Mouse (Mus musculus): ENCODE results near the gene Eno1. TPM values are rescaled to one million over a fixed set of nuclear protein-coding genes. Genes with fewer than 3 reads are reported as not detected.
"Not testable (repeated sequence)": the region's sequence is repeated elsewhere in the genome, so short reads cannot be mapped to it uniquely, and the experiment has no call there.

The Eno1 gene
- polyA plus RNA-seq, 1 experiment from 2014 or later = 935 TPM

DNA sequence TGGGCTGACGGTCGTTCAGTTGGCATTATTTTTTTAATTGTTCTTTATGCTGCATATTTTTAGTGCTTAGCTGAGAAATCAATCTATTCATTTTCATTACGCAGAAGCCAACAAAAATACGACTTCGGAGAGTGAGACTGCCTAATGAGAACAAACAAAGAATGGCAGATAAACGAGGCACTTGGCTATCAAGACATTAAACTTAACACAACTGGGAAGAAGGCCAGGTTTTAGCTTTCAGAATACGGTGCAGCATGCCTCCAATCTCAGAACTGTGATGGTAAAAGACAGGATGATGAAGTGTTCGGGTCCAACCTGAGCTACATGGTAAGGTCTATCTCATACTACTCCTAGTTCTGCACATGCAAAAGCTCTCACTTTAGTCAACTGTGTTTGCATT, 25.8 kb downstream of the Eno1 start:
- H3K4me3 ChIP-seq (replicated peaks; ENCODE audit: low read depth, low read length) = no peak overlapping the region
- 0 out of 2 replicates have a peak, but pooled peaks cover 9% of the 10 kb centered on the region for H3K4me1 ChIP-seq (ENCODE audit: control insufficient read depth, insufficient read depth, low read length)
- no peaks in the 10 kb centered on the region for H3K36me3 ChIP-seq (ENCODE audit: control insufficient read depth, insufficient read depth, low read length)
- no peak overlapping the region for H3K27ac ChIP-seq (replicated peaks; ENCODE audit: low read depth, low read length)
- no peaks in the 10 kb centered on the region for H3K27me3 ChIP-seq (ENCODE audit: control insufficient read depth, insufficient read depth, low read length)
- H3K4me2 ChIP-seq (ENCODE audit: low read length) = no peak overlapping the region
- ATAC-seq (ENCODE audit: low FRiP score, low TSS enrichment) (no peak), DNase-seq (no peak)
- 88% methylated on average over 8 of the region's 8 CpGs for WGBS
- no peaks in the 10 kb centered on the region for H3K9me3 ChIP-seq (ENCODE audit: control insufficient read depth, low read length)
- H3K9ac ChIP-seq (replicated peaks; ENCODE audit: low read length) = no peak overlapping the region

- 48% methylated on average over 7 of the region's 7 CpGs for WGBS
- H3K36me3 ChIP-seq (ENCODE audit: control insufficient read depth, insufficient read depth, low read length) = no peaks in the 10 kb centered on the region
- peak; percentile 63 for DNase-seq
- H3K4me1 ChIP-seq (ENCODE audit: control insufficient read depth, insufficient read depth, low read length) = no peaks in the 10 kb centered on the region
- H3K4me3 ChIP-seq (replicated peaks; ENCODE audit: low read depth, low read length) = no peak overlapping the region
- H3K4me2 ChIP-seq (ENCODE audit: low read length) = no peak overlapping the region
- H3K9me3 ChIP-seq (ENCODE audit: control insufficient read depth, low read length) = no peaks in the 10 kb centered on the region
- H3K9ac ChIP-seq (replicated peaks; ENCODE audit: low read length) = no peak overlapping the region
- no peak overlapping the region for H3K27ac ChIP-seq (replicated peaks; ENCODE audit: low read depth, low read length)
- no peak for ATAC-seq (ENCODE audit: low FRiP score, low TSS enrichment)
- H3K27me3 ChIP-seq (ENCODE audit: control insufficient read depth, insufficient read depth, low read length) = no peaks in the 10 kb centered on the region
Observed at GRCm38 (mm10) chr4:150264903-150265302, 28.4 kb downstream of the Eno1 start.

DNA sequence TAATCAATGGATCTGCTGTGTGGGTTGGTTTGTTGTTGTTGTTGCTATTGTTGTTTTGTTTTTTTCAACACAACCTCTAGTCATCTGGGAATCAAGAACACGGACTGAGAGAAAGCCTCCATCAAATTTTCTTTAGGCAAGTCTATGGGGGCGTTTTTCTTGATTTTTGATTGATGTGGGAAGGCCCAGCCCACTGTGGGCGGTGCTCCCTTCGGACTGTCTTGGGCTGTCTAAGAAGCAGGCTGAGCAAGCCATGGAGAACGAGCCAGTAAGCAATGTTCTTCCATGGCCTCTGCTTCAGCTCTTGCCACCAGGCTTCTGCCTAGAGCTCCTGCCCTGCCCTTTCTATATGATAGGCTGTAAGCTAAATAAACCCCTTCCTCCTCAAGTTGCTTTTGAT, 28.9 kb downstream of the Eno1 start:
- no peak overlapping the region for H3K4me3 ChIP-seq (replicated peaks; ENCODE audit: low read depth, low read length)
- DNase-seq = no peak
- no peak for ATAC-seq (ENCODE audit: low FRiP score, low TSS enrichment)
- no peak overlapping the region for H3K27ac ChIP-seq (replicated peaks; ENCODE audit: low read depth, low read length)
- no peak overlapping the region for H3K4me2 ChIP-seq (ENCODE audit: low read length)
- H3K9me3 ChIP-seq (ENCODE audit: control insufficient read depth, low read length) = no peaks in the 10 kb centered on the region
- H3K36me3 ChIP-seq (ENCODE audit: control insufficient read depth, insufficient read depth, low read length) = no peaks in the 10 kb centered on the region
- WGBS = 74% methylated on average over 5 of the region's 5 CpGs
- no peaks in the 10 kb centered on the region for H3K27me3 ChIP-seq (ENCODE audit: control insufficient read depth, insufficient read depth, low read length)
- H3K4me1 ChIP-seq (ENCODE audit: control insufficient read depth, insufficient read depth, low read length) = no peaks in the 10 kb centered on the region
- H3K9ac ChIP-seq (replicated peaks; ENCODE audit: low read length) = no peak overlapping the region

DNA sequence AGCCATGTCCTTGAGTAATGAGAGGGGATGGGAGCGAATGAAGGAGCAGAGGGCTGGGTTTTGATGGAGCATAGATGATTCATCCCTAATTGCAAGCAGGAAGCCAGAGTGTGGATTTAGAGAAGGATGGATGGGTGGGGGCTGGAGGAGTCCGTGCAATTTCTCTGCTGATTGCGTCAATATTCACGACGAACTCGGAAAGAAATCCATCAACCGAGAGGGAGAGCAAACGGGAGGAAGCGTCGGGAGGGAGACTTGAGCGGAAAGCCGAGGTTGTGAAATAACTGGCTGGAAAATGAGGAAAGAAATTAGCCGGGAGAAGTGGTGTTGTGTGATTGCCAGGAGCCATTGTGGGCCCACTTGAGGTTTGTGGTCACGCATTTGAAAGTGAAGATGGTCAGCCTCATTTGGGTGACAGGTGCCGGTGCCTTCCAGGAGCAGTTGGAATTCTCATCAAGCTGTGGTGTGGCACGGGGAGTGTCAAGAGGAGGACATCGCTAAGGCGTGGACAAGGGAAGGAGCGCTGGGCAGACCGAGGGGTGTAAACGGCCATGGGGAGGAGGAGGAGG, 30.2 kb downstream of the Eno1 start:
- Histone ChIP-seq H3K4me1 (ENCODE audit: control insufficient read depth, insufficient read depth, low read length) (peaks cover under 1% of the 10 kb centered on the region; the same call in 1 of the 2 replicates), H3K27me3 (ENCODE audit: control insufficient read depth, insufficient read depth, low read length) (no peaks in the 10 kb centered on the region), H3K9me3 (ENCODE audit: control insufficient read depth, low read length) (no peaks in the 10 kb centered on the region), H3K27ac (replicated peaks; ENCODE audit: low read depth, low read length) (no peak overlapping the region), H3K9ac (replicated peaks; ENCODE audit: low read length) (no peak overlapping the region), H3K4me3 (replicated peaks; ENCODE audit: low read depth, low read length) (no peak overlapping the region), H3K36me3 (ENCODE audit: control insufficient read depth, insufficient read depth, low read length) (no peaks in the 10 kb centered on the region), H3K4me2 (ENCODE audit: low read length) (no peak overlapping the region)
- 79% methylated on average over 21 of the region's 21 CpGs for WGBS
- no peak for ATAC-seq (ENCODE audit: low FRiP score, low TSS enrichment)
- no peak for DNase-seq

DNA sequence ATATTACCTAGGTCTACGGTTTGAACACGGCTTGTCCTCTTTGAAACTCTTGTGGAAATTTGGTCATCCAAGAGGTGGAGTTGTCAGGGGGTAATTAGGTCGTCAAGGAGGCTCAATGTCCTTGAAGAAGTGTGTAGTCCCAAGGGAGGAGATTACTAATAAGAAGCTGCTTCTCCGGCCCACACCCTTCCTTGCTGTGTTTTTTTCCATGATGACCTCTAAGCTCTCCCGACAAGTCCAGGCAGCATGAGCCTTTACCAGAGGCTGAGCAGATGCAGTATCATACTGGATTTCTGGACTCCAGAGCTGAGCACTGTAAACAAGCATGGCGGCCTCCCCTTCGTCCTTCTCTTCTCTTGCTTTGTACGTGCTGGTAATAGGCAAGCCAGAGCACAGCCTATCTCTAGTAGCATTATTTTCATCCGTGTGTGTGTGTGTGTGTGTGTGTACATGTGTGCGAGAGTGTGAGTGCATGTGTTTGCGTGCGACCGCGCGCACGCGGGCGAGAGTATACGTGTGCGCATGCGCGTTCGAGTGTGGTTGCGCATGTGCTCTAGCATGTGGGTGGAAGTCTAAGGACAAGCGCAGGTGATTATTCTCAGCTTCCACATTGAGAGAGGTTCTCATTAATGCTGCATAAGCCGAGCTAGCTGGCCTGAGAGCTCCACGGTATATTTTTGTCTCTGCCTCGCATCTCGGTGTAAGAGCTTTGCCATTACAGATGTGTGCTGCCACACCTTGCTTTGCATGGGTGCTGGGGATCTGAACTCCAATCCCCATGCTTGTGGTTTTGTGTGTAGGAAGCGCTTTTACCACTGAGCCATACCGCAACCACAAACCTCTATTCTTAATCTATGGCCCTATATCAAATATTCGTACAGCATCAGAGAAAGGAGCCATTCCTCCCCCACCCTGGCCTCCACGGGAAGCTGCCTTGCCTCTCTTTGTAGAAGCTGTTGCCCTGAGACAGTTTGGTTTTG, 32.4 kb downstream of the Eno1 start:
- ATAC-seq (ENCODE audit: low FRiP score, low TSS enrichment) = no peak
- 83% methylated on average over 33 of the region's 33 CpGs for WGBS
- H3K9ac ChIP-seq (replicated peaks; ENCODE audit: low read length) = no peak overlapping the region

DNA sequence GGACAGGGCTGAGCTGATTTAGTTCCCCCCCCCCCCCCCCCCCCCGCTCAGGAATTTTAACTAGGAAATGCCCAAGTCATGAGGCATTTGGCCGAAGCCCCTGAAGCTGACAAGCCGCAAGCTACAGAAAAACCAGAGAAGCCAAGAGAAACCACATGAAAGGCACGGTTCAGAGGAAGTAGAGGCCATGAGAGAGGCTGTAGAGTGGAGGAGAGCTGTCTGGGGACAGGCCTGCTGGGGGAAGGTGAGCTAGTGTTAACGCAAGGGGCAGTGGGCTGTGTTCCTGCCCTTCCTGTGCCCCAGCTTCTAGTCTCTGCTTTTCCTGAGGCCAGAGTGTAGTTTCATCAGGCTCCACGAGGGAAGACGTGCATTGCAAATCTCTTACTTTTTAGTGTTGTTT, 33.2 kb downstream of the Eno1 start:
- H3K9ac ChIP-seq (replicated peaks; ENCODE audit: low read length) = no peak overlapping the region
- no peaks in the 10 kb centered on the region for H3K36me3 ChIP-seq (ENCODE audit: control insufficient read depth, insufficient read depth, low read length)
- peaks cover 15% of the 10 kb centered on the region; the same call in 1 of the 2 replicates for H3K4me1 ChIP-seq (ENCODE audit: control insufficient read depth, insufficient read depth, low read length)
- no peaks in the 10 kb centered on the region for H3K9me3 ChIP-seq (ENCODE audit: control insufficient read depth, low read length)
- no peak overlapping the region for H3K27ac ChIP-seq (replicated peaks; ENCODE audit: low read depth, low read length)
- ATAC-seq (ENCODE audit: low FRiP score, low TSS enrichment) (no peak), DNase-seq (no peak)
- H3K27me3 ChIP-seq (ENCODE audit: control insufficient read depth, insufficient read depth, low read length) = no peaks in the 10 kb centered on the region
- H3K4me2 ChIP-seq (ENCODE audit: low read length) = no peak overlapping the region
- 53% methylated on average over 7 of the region's 7 CpGs for WGBS
- no peak overlapping the region for H3K4me3 ChIP-seq (replicated peaks; ENCODE audit: low read depth, low read length)

More for the DNA sequence above, 32.4 kb downstream of the Eno1 start:
- Histone ChIP-seq H3K36me3 (ENCODE audit: control insufficient read depth, insufficient read depth, low read length) (no peaks in the 10 kb centered on the region), H3K27ac (replicated peaks; ENCODE audit: low read depth, low read length) (no peak overlapping the region), H3K27me3 (ENCODE audit: control insufficient read depth, insufficient read depth, low read length) (no peaks in the 10 kb centered on the region), H3K9me3 (ENCODE audit: control insufficient read depth, low read length) (no peaks in the 10 kb centered on the region), H3K4me1 (ENCODE audit: control insufficient read depth, insufficient read depth, low read length) (peaks cover 15% of the 10 kb centered on the region; the same call in 1 of the 2 replicates), H3K4me3 (replicated peaks; ENCODE audit: low read depth, low read length) (no peak overlapping the region), H3K4me2 (ENCODE audit: low read length) (no peak overlapping the region)
- DNase-seq = no peak

DNA sequence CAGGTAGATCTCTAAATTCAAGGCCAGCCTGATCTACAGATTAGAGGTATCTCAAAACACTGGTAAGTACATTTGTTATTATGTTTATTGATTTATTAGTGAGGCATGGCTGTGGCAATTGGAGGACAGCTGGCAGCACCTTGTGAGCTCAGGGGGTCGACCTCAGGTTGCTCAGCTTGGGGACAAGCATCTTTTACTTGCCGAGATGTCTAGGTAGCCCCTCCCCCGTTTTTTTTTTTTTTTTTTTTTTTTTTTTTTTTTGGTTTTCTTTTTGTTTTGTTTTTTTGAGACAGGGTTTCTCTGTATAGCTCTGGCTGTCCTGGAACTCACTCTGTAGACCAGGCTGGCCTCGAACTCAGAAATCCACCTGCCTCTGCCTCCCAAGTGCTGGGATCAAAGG, 34.2 kb downstream of the Eno1 start:
- H3K4me3 ChIP-seq (replicated peaks; ENCODE audit: low read depth, low read length); H3K9me3 ChIP-seq (ENCODE audit: control insufficient read depth, low read length); H3K4me2 ChIP-seq (ENCODE audit: low read length); H3K9ac ChIP-seq (replicated peaks; ENCODE audit: low read length); DNase-seq; ATAC-seq (ENCODE audit: low FRiP score, low TSS enrichment); H3K27ac ChIP-seq (replicated peaks; ENCODE audit: low read depth, low read length); H3K27me3 ChIP-seq (ENCODE audit: control insufficient read depth, insufficient read depth, low read length); H3K36me3 ChIP-seq (ENCODE audit: control insufficient read depth, insufficient read depth, low read length): not testable (repeated sequence)
- H3K4me1 ChIP-seq (ENCODE audit: control insufficient read depth, insufficient read depth, low read length) = peaks cover 15% of the 10 kb centered on the region; the same call in 1 of the 2 replicates
- 78% methylated on average over 4 of the region's 4 CpGs for WGBS

DNA sequence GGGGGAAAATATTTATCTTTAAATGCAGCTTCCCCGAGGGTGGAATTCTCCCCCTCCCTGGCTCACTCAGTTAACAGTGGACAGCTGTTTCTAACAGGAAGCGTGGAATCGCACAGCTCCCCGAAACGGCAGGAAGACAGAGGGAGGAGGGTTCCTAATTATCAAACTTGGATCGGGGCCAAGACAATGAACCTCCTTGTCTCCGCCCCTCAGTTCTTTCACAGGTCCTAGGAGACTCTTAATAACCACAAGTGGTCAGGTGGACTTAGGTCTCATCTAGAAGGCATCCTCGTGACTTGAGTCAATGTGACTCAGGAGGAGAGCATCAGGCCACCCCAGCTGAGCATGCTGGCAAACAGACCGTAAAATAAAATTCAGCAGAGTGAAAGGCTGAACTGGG, 36.2 kb downstream of the Eno1 start:
- ATAC-seq (ENCODE audit: low FRiP score, low TSS enrichment) (peak; percentile 68; the same call in 1 of the 2 replicates), DNase-seq (peak; percentile 81)
- Histone ChIP-seq H3K9ac (replicated peaks; ENCODE audit: low read length) (no peak overlapping the region; the same call in 1 of the 2 replicates), H3K4me2 (ENCODE audit: low read length) (peak overlapping the region; percentile 0; the same call in 1 of the 2 replicates), H3K27ac (replicated peaks; ENCODE audit: low read depth, low read length) (peak overlapping the region; percentile 73), H3K36me3 (ENCODE audit: control insufficient read depth, insufficient read depth, low read length) (no peaks in the 10 kb centered on the region), H3K27me3 (ENCODE audit: control insufficient read depth, insufficient read depth, low read length) (no peaks in the 10 kb centered on the region), H3K4me3 (replicated peaks; ENCODE audit: low read depth, low read length) (no peak overlapping the region), H3K9me3 (ENCODE audit: control insufficient read depth, low read length) (no peaks in the 10 kb centered on the region), H3K4me1 (ENCODE audit: control insufficient read depth, insufficient read depth, low read length) (peaks cover 15% of the 10 kb centered on the region; the same call in 1 of the 2 replicates)
- 2% methylated on average over 9 of the region's 9 CpGs for WGBS

All from midbrain, embryonic 14.5 days (tissue).